Mouse (Mus musculus) NIH3T3 (cell line): ENCODE measurements at regions not wholly inside any gene's neighbourhood (a gene's known extent, or its start where the extent isn't known, plus 50 kb on each side); places are given as distances from the start of the nearest gene placed in this dataset.

Experiments used
- DNase-seq: peaks from one replicate; pipeline ENCODE4 v3.0.0-alpha.2; 2012; ENCODE audit warnings: low read depth

GRCm38 (mm10) chr7:58093523-58093922, 562.4 kb upstream of the Atp10a start:
- no peak for DNase-seq

- DNase-seq, result no peak
Measured at GRCm38 (mm10) chr7:58078825-58079224, 569.0 kb upstream of the Gabra5 start.

- peak; percentile 7 for DNase-seq
Measured at GRCm38 (mm10) chr7:58032975-58033374, 523.1 kb upstream of the Gabra5 start.

GRCm38 (mm10) chr7:58032111-58032510, 522.3 kb upstream of the Gabra5 start:
- no peak for DNase-seq

GRCm38 (mm10) chr7:57992406-57993223, 482.8 kb upstream of the Gabra5 start:
- DNase-seq, result no peak

GRCm38 (mm10) chr7:57983192-57983591, 473.3 kb upstream of the Gabra5 start:
- DNase-seq, result no peak

- no peak for DNase-seq
Measured at GRCm38 (mm10) chr7:57966216-57966615, 456.4 kb upstream of the Gabra5 start.

GRCm38 (mm10) chr7:57958871-57959270, 449.0 kb upstream of the Gabra5 start:
- no peak for DNase-seq
